Mouse (Mus musculus) mouse trophoblast stem cell (cell line): ENCODE measurements around the gene Abcg5.

Experiments used
- in situ Hi-C, 2 experiments: fragments of 300-500 bp; cut with MseI, MboI; formaldehyde crosslinking; loops; 2 replicates in 1 of 2; 3 replicates in 1 of 2; pipeline ENCODE4 v1.15.1; 2025

The Abcg5 gene

GRCm38 (mm10) chr17:84645119-84645518 lies 37.7 kb downstream of the Abcg5 start:
- in situ Hi-C loops, result no loop called here

DNA sequence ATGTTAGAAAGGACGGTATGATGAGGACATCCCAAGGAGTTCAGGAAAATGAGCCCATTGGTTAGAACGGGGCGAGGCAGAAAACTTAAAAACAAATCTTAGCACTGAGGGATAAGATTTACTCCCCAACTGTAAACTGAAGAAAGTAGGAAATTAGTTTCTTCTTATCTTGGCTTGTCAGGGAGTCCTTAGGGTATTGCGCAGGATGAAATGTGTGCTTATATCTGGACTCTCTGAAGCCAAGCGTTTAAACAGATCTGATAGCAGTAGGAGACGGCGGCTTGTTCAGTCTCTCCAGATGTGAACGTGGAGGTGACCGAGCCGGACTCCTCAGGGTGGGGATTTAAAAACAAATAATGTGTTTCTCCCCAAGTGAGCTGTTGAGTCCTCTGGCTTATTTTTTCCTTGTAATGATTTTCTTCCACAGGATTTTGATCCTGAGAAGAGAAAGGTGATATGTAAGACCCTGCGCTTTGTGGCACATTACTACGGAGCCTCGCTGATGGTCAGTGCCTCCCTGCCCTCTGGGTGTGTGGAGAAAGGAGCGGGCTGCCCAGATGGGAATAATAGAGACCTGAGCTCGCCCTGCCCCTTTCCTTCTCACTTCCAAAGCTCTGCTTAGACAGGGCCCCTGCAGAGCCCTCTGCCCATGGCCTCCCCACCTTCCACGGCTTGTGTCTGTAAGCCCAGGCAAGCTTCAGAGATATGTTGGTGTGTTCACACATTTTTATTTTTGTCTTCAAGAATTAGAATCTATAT lies 38.3 kb downstream of the Abcg5 start:
- in situ Hi-C loops, result no loop called here

DNA sequence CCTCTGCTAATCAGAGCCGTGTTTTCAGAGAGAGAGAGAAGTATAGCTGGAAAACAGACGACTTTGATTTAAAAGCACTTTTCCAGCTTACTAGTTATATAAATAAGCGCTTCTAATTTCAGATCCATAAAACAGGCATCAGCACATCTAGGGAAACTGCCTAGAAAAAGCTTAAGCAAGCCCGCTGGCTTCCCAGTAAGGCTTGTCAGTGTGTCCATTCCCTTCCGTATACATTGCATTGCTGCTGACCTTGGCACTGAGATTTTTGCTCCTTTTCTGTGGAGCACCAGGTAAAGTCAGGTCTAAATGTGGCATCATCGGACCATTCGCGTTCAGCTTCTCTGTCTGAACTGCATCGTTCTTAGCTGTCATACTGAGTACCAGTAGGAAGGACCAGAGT lies 40.5 kb downstream of the Abcg5 start:
- in situ Hi-C loops, result no loop called here

GRCm38 (mm10) chr17:84641893-84642292 lies 40.9 kb downstream of the Abcg5 start:
- in situ Hi-C loops, result no loop called here

- in situ Hi-C loops, result no loop called here
These were observed 42.9 kb downstream of the Abcg5 start for GRCm38 (mm10) chr17:84639796-84640378.

DNA sequence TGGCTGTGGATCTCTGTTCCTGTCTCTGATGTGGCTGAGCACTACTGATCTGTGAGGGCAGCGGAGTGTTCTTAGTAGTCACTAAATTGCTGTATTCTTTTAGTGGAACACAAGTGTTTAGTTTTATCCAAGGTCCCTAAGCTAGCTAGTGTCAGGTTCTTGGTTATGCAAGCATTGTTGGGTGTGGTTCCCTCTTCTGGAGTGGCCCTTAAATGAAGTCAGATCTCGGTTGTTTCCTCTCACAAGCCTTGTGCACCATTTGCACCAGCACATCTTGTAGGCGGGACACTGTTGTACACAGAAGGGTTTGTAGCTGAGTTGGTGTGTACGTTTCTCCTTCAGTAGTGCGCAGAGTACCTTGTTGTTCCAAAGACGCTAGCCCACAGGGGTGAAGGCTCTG lies 44.8 kb downstream of the Abcg5 start:
- in situ Hi-C loops, result no loop called here

DNA sequence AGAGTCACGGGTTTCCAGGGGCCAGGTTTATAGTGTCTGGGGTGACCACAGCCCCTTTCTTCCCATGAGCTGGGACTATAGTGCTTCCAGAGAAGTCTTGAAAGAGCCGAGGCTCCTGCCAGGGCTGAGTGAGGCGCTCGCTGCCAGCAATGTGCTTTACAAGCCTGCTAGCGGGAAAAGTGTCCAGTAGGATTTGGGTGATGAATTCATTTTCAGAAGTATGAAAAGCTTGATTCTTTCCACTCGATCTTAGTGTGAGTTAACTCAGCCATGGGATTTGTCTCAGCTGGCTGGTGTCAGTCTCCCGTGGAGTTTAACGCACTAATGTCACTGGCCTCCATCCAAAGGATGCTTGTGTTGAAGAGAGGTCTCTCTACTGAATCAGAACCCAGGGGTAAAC lies 46.5 kb downstream of the Abcg5 start:
- in situ Hi-C loops, result no loop called here

GRCm38 (mm10) chr17:84633443-84633842 lies 49.4 kb downstream of the Abcg5 start:
- in situ Hi-C loops, result no loop called here

DNA sequence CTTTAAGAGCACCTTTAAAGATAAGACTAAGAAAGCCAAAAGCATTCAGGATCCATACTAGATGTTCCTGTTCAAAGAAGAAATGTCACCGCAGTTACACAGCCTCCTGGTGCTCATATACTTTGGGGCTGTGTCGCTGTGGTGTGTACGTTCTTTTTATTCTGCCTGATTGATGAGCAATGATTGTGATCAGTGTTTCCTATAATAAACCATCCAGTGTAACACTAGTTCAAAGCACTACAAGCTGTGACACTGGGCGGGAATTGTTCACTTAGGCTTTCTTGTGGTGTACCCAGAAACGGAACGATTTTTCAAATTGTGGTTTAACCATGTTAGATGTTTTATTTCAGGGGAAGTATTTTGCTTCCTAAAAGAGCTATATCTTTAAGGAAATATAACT lies 51.0 kb downstream of the Abcg5 start:
- in situ Hi-C loops, result no loop called here

DNA sequence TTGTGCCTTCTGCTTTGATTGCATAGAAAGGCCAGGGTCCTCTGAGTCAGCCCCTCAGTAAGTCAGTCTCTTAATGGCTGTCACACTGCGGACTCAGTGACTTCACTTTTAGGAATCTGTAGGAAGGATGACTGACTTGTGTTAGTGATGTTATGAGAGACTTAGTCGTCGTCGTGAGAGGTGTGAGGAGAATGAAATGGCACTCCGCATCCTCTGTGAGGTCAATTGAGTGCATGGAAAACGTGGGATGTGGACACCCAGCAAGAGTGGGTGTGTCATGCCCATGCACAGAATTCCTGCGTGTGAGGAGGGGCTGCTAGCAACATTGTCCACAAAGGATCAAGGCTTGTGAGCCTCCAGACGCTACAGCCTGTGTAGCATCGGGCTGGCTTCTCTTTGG lies 54.2 kb downstream of the Abcg5 start:
- in situ Hi-C loops, result no loop called here

DNA sequence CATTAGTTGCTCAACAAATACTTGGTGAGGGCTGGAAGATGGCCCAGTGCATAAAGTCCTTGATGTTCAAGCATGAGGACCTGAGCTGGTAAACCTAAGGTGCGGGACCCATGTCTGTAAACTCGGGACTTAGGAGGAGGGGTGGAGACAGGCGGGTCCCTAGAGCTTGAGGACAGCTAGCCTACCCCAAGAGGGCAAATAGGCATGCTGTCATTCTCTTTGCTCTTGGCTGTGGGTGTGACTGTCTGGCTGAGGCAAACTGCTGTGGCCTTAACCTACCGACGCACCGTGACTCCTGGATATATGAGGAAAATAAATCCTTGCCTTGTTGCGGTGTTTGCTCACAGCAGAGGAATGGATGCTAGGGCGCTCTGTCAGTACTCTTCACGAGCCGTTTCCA lies 55.1 kb downstream of the Abcg5 start:
- in situ Hi-C loops, result no loop called here

GRCm38 (mm10) chr17:84626857-84627305 lies 55.9 kb downstream of the Abcg5 start:
- in situ Hi-C loops, result no loop called here

DNA sequence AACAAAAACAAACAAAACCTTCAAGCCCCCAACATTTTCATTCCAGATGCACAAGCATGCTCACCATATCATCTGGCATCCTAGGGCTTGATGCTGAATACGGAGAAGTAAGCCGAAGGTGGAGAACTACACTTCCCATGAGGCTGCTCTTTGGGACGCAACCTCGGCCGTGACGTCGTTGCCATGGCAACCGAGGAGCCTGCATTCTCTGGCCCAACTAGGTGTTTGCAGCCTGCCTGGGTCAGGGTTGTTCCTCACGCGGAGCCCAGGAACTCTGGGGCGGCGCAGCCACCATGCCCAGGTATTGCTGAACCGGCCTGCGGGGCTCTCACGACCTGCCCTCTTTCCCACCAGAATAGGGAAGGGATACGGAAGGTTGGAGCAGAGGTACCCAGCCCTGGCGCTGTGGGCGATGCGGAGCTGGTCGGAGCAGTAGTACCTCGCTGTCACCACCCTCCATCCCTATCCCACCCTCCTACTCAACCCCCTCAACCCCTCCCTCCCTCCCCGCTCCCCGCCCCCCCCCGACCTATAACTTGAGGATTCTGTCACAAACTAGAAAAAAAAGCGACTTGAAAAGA lies 56.4 kb downstream of the Abcg5 start, which contains the start of gene Dync2li1:
Gene Dync2li1, plus strand, starts transcription at position 221 of the 581 bp plus-strand sequence.
- in situ Hi-C loops, result no loop called here

GRCm38 (mm10) chr17:84622873-84623272 lies 59.9 kb downstream of the Abcg5 start:
- in situ Hi-C loops, result no loop called here

- in situ Hi-C loops, result no loop called here
These were observed 60.8 kb downstream of the Abcg5 start for GRCm38 (mm10) chr17:84622028-84622427.

DNA sequence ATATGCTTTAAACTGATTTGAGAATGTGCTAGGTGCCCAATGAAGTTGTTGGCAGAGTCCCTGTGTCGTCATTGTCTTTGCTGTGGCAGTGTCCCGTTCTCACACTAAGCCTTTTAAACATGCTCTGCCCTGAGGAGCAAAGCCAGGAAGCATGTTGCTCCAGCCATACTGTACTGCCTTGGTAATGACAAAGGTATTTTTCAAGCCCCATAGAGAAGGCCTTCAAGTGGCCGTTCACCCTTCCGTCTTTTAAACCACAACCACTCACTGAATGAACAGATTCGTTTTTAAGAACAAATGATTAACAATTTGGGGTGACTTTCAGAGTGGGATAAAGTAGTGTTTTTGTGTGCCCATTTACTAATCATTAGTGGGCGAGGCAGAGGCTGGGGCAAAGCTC lies 61.6 kb downstream of the Abcg5 start:
- in situ Hi-C loops, result no loop called here

DNA sequence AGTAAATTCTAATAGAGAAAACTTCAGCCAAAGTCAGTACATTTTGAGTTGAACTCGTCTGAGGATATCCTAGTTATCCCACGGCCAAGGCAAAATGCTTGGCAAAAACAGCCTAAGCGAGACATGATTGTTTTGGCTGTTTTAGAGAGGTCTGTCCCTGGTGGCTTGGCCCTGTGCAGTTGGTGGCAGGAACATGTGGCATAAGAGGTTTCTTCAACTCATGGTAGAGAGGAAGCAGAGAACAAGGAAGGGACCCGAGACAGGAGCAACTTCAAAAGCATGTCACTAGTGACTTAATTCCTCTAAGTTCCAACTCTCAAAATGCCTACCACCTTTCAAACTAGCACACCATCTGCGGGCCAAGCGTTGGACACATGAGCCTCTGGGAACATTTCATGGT lies 62.2 kb downstream of the Abcg5 start:
- in situ Hi-C loops, result no loop called here

GRCm38 (mm10) chr17:84620076-84620475 lies 62.7 kb downstream of the Abcg5 start:
- in situ Hi-C loops, result no loop called here

- in situ Hi-C loops, result no loop called here
These were observed 63.7 kb downstream of the Abcg5 start for GRCm38 (mm10) chr17:84619112-84619511.

DNA sequence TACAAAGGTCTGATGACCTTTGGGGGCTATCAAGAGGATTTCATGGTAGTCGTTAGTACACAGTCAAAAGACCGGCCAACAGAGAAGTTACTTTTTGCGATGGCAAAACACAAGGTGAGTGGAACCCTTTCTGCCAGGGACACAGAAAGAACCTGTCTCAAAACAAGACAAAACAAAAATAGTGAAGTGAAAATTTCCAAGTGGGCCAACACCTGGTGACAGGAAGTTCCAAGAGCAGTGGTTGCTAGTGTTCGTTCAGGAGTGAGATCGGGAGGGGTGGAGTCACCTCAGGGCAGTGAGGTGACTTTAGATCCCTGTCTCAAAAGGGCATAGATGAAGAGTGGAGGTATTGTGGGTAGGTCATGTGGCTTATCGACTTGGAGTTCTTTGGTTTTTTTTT lies 64.9 kb downstream of the Abcg5 start:
- in situ Hi-C loops, result no loop called here

- in situ Hi-C loops, result no loop called here
These were observed 66.2 kb downstream of the Abcg5 start for GRCm38 (mm10) chr17:84616526-84617074.

GRCm38 (mm10) chr17:84615811-84616210 lies 67.0 kb downstream of the Abcg5 start:
- in situ Hi-C loops, result no loop called here

DNA sequence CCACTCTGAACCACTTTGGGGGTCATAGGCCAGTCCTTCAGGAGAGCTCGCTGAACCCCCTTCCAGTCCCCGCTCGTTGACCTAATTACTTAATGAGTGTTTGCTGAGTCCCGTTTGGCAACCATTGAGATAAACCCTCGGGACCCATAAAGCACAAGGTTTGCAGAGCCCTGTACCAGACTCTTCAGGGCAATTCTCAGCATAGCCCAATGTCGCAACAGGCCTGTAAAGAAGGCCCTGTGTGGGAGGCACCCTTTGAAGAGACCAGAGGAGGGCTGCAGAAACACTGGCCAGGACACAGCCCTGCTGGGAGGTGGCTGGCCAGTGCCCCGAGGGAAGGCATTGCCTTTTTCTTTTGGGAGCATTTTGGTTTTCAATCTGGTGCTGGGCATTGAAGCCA lies 70.8 kb downstream of the Abcg5 start:
- in situ Hi-C loops, result no loop called here
